Mouse (Mus musculus) macrophage (primary cell): ENCODE measurements around the gene Acvr1. TPM values are rescaled to one million over a fixed set of nuclear protein-coding genes. Genes with fewer than 3 reads are reported as not detected.

ENCODE experiments used
- H3K27ac ChIP-seq: fragments of 350-480 bp; formaldehyde crosslinking; 2 replicates; pipeline ENCODE4 v1.9.0; 2021
- H3K36me3 ChIP-seq: fragments of 350-480 bp; formaldehyde crosslinking; 2 replicates; pipeline ENCODE4 v1.9.0; 2021; ENCODE audit errors: inconsistent target
- H3K4me3 ChIP-seq: fragments of 350-480 bp; formaldehyde crosslinking; 2 replicates; pipeline ENCODE4 v1.9.0; 2021; ENCODE audit errors: inconsistent target
- H3K79me2 ChIP-seq: fragments of 350-480 bp; formaldehyde crosslinking; 2 replicates; pipeline ENCODE4 v1.9.0; 2021; ENCODE audit errors: inconsistent target
- WGBS: methylation state at CpG from one replicate; pipeline ENCODE4 v1.1.7; 2026; ENCODE audit warnings: inconsistent platforms; ENCODE audit not compliant: missing documents; 5-methylcytosine and 5-hydroxymethylcytosine counted together
- polyA plus RNA-seq: library from polyadenylated mRNA; stranded (reverse); fragments of 250-400 nt; gene quantifications from 3 replicates; pipeline ENCODE4 v1.2.4, GENCODE M21; 2018; ENCODE audit warnings: inconsistent platforms

Gene Acvr1
- polyA plus RNA-seq, 1 experiment from 2014 or later = 10.7 TPM

GRCm38 (mm10) chr2:58568841-58569645 lies 2.1 kb upstream of the Acvr1 start:
- H3K79me2 ChIP-seq = peaks cover 30% of the 10 kb centered on the region
- H3K4me3 ChIP-seq = no peak overlapping the region
- no peaks in the 10 kb centered on the region for H3K36me3 ChIP-seq
- H3K27ac ChIP-seq = no peak overlapping the region
- WGBS = 82% methylated on average over 4 of the region's 4 CpGs

DNA sequence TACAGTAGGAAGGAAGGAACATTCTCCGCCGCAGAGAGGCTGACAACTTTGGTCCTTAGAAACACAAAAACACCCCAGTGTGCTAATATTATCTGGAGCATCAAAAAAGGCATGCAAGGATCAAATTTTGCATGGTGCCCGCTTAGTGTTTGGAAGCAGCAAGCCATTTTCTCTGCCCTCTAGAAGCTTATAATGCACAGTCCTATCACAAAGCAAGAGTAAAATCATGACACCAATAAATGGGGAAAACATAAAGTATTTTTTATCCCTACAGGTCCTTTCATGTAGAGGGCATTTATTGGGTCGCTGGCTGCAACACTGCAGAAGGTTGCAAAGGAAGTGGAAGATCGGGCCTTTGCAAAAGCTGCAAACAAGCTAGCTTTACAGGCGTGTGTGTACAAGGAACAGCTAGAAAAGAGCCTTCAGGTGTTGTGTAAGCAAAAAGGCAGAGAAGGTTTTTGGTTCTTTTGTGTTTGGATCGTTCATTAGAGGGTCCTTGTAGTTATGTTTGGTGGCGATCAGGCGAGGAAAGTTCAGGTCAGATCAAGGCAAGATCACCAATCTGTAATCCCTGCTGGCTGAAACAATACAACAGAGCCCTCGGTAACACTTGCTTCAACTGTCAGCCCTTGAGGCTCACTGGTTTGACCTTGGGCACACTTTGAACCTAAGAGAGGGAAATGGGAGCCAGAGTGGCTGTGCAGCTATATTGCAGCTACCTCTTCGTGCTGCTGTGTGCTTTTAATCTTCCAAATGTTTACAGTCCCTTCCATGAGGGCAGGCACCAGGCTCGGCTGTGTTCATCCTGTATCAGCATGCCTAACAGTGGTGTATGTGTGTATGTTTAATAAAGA lies 1.1 kb upstream of the Acvr1 start:
- Histone ChIP-seq H3K27ac (peak overlapping the region; percentile 39), H3K4me3 (peak overlapping the region; percentile 47), H3K79me2 (peaks cover 39% of the 10 kb centered on the region), H3K36me3 (no peaks in the 10 kb centered on the region)
- WGBS = 33% methylated on average over 12 of the region's 12 CpGs

GRCm38 (mm10) chr2:58566410-58567065 lies 419 bp downstream of the Acvr1 start:
- Histone ChIP-seq H3K36me3 (no peaks in the 10 kb centered on the region), H3K79me2 (peaks cover 55% of the 10 kb centered on the region), H3K27ac (no peak overlapping the region), H3K4me3 (peak overlapping the region; percentile 58)
- WGBS = 1% methylated on average over 33 of the region's 78 CpGs

GRCm38 (mm10) chr2:58566049-58566409 lies 928 bp downstream of the Acvr1 start:
- H3K27ac ChIP-seq = no peak overlapping the region
- WGBS = 57% methylated on average over 6 of the region's 6 CpGs
- peaks cover 60% of the 10 kb centered on the region for H3K79me2 ChIP-seq

GRCm38 (mm10) chr2:58565267-58565666 lies 1.7 kb downstream of the Acvr1 start:
- Histone ChIP-seq H3K27ac (no peak overlapping the region), H3K4me3 (no peak overlapping the region), H3K79me2 (peaks cover 68% of the 10 kb centered on the region), H3K36me3 (no peaks in the 10 kb centered on the region)
- 94% methylated on average over 6 of the region's 6 CpGs for WGBS

More at GRCm38 (mm10) chr2:58566049-58566409, 928 bp downstream of the Acvr1 start:
- Histone ChIP-seq H3K36me3 (no peaks in the 10 kb centered on the region), H3K4me3 (peak overlapping the region; percentile 58)

- H3K27ac ChIP-seq = no peak overlapping the region
These were observed 4.8 kb downstream of the Acvr1 start for GRCm38 (mm10) chr2:58562137-58562536.

GRCm38 (mm10) chr2:58557045-58557845 lies 9.7 kb downstream of the Acvr1 start:
- 93% methylated on average over 9 of the region's 9 CpGs for WGBS
- H3K79me2 ChIP-seq = peaks cover 100% of the 10 kb centered on the region
- H3K36me3 ChIP-seq = no peaks in the 10 kb centered on the region
- H3K27ac ChIP-seq = no peak overlapping the region
- H3K4me3 ChIP-seq = no peak overlapping the region

More at GRCm38 (mm10) chr2:58562137-58562536, 4.8 kb downstream of the Acvr1 start:
- Histone ChIP-seq H3K36me3 (no peaks in the 10 kb centered on the region), H3K79me2 (peaks cover 94% of the 10 kb centered on the region), H3K4me3 (no peak overlapping the region)
- 94% methylated on average over 3 of the region's 4 CpGs for WGBS

DNA sequence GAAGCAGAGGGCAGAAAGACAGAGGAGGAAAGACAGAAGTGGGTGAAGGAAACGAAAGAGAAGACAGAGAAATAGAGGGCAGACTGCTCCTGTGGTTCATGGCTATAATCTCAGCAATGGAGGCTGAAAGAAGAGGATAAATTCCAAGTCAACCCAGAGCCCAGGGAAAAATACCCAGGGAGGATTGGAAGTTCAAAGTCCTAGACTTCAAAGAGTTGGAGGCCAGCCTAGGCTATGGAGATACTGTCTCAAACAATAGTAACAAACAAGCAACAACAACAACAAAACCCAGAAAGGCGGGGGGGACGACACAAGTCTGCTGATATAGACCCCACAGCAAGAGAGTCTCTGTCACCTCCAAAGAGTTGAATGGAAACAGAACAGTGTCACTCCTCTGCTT lies 14.7 kb downstream of the Acvr1 start:
- peaks cover 100% of the 10 kb centered on the region for H3K79me2 ChIP-seq
- no peaks in the 10 kb centered on the region for H3K36me3 ChIP-seq
- no peak overlapping the region for H3K27ac ChIP-seq
- WGBS = 85% methylated on average over 3 of the region's 3 CpGs
- no peak overlapping the region for H3K4me3 ChIP-seq

DNA sequence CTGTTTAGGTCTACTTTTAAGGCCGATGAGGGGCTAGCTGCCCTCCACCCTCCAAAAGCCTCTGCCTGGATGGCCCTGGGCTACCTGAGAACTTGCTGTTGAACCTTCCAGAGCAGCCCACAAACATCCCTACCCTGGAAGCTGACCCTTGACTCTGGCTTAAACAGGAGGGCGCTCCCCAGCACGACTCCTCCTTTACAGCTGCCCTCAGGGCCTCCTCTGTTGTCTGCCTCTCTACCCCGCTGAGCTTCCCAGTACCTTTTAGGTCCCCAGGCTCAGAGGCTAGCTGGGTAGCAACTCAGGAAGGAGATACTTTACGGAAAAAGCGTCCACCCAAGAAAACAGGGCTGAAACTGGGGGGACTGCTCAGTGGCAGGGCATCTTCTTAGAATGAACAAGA lies 15.1 kb downstream of the Acvr1 start:
- Histone ChIP-seq H3K79me2 (peaks cover 100% of the 10 kb centered on the region), H3K36me3 (no peaks in the 10 kb centered on the region), H3K27ac (no peak overlapping the region), H3K4me3 (no peak overlapping the region)
- 94% methylated on average over 6 of the region's 6 CpGs for WGBS

DNA sequence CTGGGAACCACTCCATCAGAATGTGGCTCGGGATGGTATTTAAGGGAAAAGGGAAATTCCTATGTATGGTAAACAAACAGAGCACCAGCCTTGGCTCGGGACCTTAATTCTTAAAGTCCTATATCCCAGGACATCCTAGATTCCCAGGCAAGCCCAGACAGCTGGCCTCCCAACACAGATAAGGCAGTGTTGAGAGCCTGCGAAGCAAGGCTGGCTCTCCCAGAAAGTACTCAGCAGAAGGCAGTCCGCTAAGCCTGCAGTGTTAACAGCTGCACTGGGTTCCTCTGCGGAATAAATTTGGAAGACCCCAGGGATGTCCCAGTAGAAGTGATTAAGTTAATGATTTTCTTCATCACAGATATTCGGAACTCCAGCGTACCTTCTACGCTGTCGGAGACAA lies 16.5 kb downstream of the Acvr1 start:
- 95% methylated on average over 9 of the region's 9 CpGs for WGBS
- no peaks in the 10 kb centered on the region for H3K36me3 ChIP-seq
- no peak overlapping the region for H3K27ac ChIP-seq
- peaks cover 100% of the 10 kb centered on the region for H3K79me2 ChIP-seq
- no peak overlapping the region for H3K4me3 ChIP-seq

GRCm38 (mm10) chr2:58549960-58550359 lies 17.0 kb downstream of the Acvr1 start:
- 95% methylated on average over 6 of the region's 6 CpGs for WGBS
- H3K36me3 ChIP-seq = no peaks in the 10 kb centered on the region
- peaks cover 100% of the 10 kb centered on the region for H3K79me2 ChIP-seq
- no peak overlapping the region for H3K27ac ChIP-seq
- H3K4me3 ChIP-seq = no peak overlapping the region

- Histone ChIP-seq H3K36me3 (no peaks in the 10 kb centered on the region), H3K4me3 (no peak overlapping the region), H3K27ac (no peak overlapping the region), H3K79me2 (peaks cover 100% of the 10 kb centered on the region)
- 87% methylated on average over 7 of the region's 7 CpGs for WGBS
These were observed 18.0 kb downstream of the Acvr1 start for GRCm38 (mm10) chr2:58548943-58549342.

DNA sequence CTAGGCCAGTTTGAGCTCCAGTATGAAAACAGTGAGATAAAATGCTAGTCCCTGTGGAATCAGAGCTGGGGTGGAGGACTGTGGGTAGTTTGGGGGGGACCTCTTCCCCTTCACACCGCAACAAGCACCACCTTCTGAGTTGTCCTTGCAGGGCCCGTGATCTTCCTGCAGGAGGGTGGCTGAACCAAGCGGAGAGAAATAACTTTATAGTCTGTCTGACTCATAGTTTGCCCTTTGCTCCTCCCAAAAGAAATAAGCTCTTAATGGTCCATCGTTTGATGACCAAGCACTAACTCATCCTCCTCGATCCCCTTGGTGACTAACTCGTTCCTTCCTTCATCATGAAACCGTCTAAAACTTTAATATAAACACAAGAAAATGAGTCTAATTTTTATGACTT lies 20.7 kb downstream of the Acvr1 start:
- 79% methylated on average over 7 of the region's 7 CpGs for WGBS
- Histone ChIP-seq H3K27ac (no peak overlapping the region), H3K36me3 (no peaks in the 10 kb centered on the region), H3K79me2 (peaks cover 100% of the 10 kb centered on the region), H3K4me3 (no peak overlapping the region)

DNA sequence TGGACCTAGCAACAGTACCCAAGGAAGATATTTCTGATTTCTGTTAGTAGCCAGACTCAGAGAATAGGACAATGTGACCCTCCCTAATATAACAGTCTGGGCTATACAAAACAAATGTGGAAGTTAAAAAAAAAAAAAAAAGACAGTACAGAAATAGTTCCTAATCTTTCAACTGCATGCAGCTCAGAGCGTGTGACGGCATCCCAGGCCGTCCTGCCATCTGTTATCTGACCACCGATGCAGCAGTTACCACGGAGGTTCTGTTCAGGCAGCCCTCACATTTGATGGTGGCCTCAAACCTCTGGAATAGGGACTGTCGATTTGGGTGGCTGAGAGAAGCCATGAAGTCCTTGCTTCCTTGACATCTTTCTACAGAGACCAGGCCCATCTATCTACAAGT lies 22.6 kb downstream of the Acvr1 start:
- H3K36me3 ChIP-seq = no peaks in the 10 kb centered on the region
- WGBS = 36% methylated on average over 6 of the region's 6 CpGs
- peaks cover 100% of the 10 kb centered on the region for H3K79me2 ChIP-seq

More for the DNA sequence above, 22.6 kb downstream of the Acvr1 start:
- H3K4me3 ChIP-seq = no peak overlapping the region
- no peak overlapping the region for H3K27ac ChIP-seq
